Mouse (Mus musculus): ENCODE results near the gene Esrra. TPM values are rescaled to one million over a fixed set of nuclear protein-coding genes. Genes with fewer than 3 reads are reported as not detected.

Gene Esrra
- polyA plus RNA-seq, 1 experiment from 2014 or later: 3.1 TPM

GRCm38 (mm10) chr19:6869355-6869754 is 52.3 kb downstream of the Esrra start:
- DNase-seq (peak; percentile 74), ATAC-seq (ENCODE audit: insufficient read depth) (peak; percentile 69; the same call in 1 of the 2 replicates)

DNA sequence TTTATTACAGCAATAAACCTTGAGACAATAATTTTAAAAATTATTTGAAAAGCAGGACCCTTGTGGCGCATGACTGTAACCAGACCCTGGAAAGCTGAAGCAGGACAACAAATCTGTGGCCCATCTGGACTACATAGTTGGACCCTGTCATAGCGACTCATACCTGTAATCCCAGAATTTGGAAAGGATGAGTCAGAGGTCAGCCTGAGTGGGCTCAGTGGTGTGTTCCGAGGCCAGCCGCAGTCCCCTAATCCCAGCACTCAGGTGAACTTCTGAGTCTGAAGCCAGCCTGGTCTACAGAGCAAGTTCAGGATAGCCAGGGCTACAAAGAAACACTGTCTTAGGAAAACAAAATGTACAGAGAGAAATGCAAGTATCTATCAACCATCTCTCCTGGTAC is 60.2 kb downstream of the Esrra start:
- H3K9me3 ChIP-seq (ENCODE audit: low read depth, low read length): no peaks in the 10 kb centered on the region
- no peaks in the 10 kb centered on the region for H3K4me1 ChIP-seq (ENCODE audit: insufficient read depth)
- H3K4me3 ChIP-seq (ENCODE audit: low read depth, low read length): no peak overlapping the region
- ATAC-seq (ENCODE audit: insufficient read depth) (no peak), DNase-seq (no peak)
- WGBS: 89% methylated on average over 4 of the region's 4 CpGs
- no peak for TF ChIP-seq CTCF (IDR thresholded peaks at IDR 0.05; ENCODE audit: low read depth)
- no peak overlapping the region for H3K9ac ChIP-seq
- H3K4me2 ChIP-seq: no peak overlapping the region
- H3K27ac ChIP-seq (ENCODE audit: low read depth): no peak overlapping the region
- no peaks in the 10 kb centered on the region for H3K36me3 ChIP-seq (ENCODE audit: insufficient read depth)
- H3K27me3 ChIP-seq (ENCODE audit: insufficient read depth, low read length): no peaks in the 10 kb centered on the region

More at GRCm38 (mm10) chr19:6869355-6869754, 52.3 kb downstream of the Esrra start:
- Histone ChIP-seq H3K36me3 (ENCODE audit: insufficient read depth) (no peaks in the 10 kb centered on the region), H3K9me3 (ENCODE audit: low read depth, low read length) (no peaks in the 10 kb centered on the region), H3K9ac (0 out of 2 replicates have a peak overlapping the region, but pooled peaks have one; percentile 4), H3K27me3 (ENCODE audit: insufficient read depth, low read length) (no peaks in the 10 kb centered on the region), H3K4me2 (peak overlapping the region; percentile 49), H3K27ac (ENCODE audit: low read depth) (no peak overlapping the region), H3K4me1 (ENCODE audit: insufficient read depth) (no peaks in the 10 kb centered on the region), H3K4me3 (ENCODE audit: low read depth, low read length) (0 out of 2 replicates have a peak overlapping the region, but pooled peaks have one; percentile 3)
- WGBS: under 1% methylated on average over 5 of the region's 5 CpGs
- TF ChIP-seq CTCF (IDR thresholded peaks at IDR 0.05; ENCODE audit: low read depth): no peak

Small RNA genes within 50 kb of the gene (microRNA-seq; reads per million reads assigned to microRNA genes)
- gene Mir6990 (ENCODE audit: borderline number of aligned reads): not detected

Other genes with a start within 250 kb of the Esrra start
- gene Rps6ka4, start 81.2 kb downstream of the Esrra start, polyA plus RNA-seq (2014; fragmentation: Nextera tagmentation; extraction: Ambion mirVana): 28.6 and 29.8 TPM in 2 replicates
- 1.0 and 1.5 TPM in 2 replicates for gene Ccdc88b, start 63.6 kb downstream of the Esrra start, polyA plus RNA-seq (2014; fragmentation: Nextera tagmentation; extraction: Ambion mirVana)
- 151 and 155 TPM in 2 replicates for gene Trmt112, start 12.1 kb downstream of the Esrra start, polyA plus RNA-seq (2014; fragmentation: Nextera tagmentation; extraction: Ambion mirVana)
- gene Prdx5, start 11.7 kb downstream of the Esrra start, polyA plus RNA-seq (2014; fragmentation: Nextera tagmentation; extraction: Ambion mirVana): 151 and 153 TPM in 2 replicates
- 2.2 and 2.3 TPM in 2 replicates for gene Catsperz, start 3.6 kb upstream of the Esrra start, polyA plus RNA-seq (2014; fragmentation: Nextera tagmentation; extraction: Ambion mirVana)
- gene Kcnk4, start 12.7 kb upstream of the Esrra start, polyA plus RNA-seq (2014; fragmentation: Nextera tagmentation; extraction: Ambion mirVana): 0.17 and 0.38 TPM in 2 replicates
- 61.0 and 65.0 TPM in 2 replicates for gene Bad, start 20.0 kb upstream of the Esrra start, polyA plus RNA-seq (2014; fragmentation: Nextera tagmentation; extraction: Ambion mirVana)
- 21.8 and 23.5 TPM in 2 replicates for gene Gpr137, start 20.7 kb upstream of the Esrra start, polyA plus RNA-seq (2014; fragmentation: Nextera tagmentation; extraction: Ambion mirVana)
- gene Ppp1r14b, start 53.2 kb upstream of the Esrra start, polyA plus RNA-seq (2014; fragmentation: Nextera tagmentation; extraction: Ambion mirVana): 218 and 224 TPM in 2 replicates
- gene Plcb3, start 54.7 kb upstream of the Esrra start, polyA plus RNA-seq (2014; fragmentation: Nextera tagmentation; extraction: Ambion mirVana): 53.3 and 55.9 TPM in 2 replicates
- 84.4 and 84.8 TPM in 2 replicates for gene Fkbp2, start 58.7 kb upstream of the Esrra start, polyA plus RNA-seq (2014; fragmentation: Nextera tagmentation; extraction: Ambion mirVana)
- gene Vegfb, start 65.8 kb upstream of the Esrra start, polyA plus RNA-seq (2014; fragmentation: Nextera tagmentation; extraction: Ambion mirVana): 42.5 and 44.6 TPM in 2 replicates
- gene Dnajc4, start 70.8 kb upstream of the Esrra start, polyA plus RNA-seq (2014; fragmentation: Nextera tagmentation; extraction: Ambion mirVana): 18.6 and 22.8 TPM in 2 replicates
- gene Nudt22, start 74.3 kb upstream of the Esrra start, polyA plus RNA-seq (2014; fragmentation: Nextera tagmentation; extraction: Ambion mirVana): 20.4 and 20.7 TPM in 2 replicates
- 9.0 and 10.5 TPM in 2 replicates for gene Trpt1, start 74.3 kb upstream of the Esrra start, polyA plus RNA-seq (2014; fragmentation: Nextera tagmentation; extraction: Ambion mirVana)
- 8.6 and 9.1 TPM in 2 replicates for gene Fermt3, start 97.7 kb upstream of the Esrra start, polyA plus RNA-seq (2014; fragmentation: Nextera tagmentation; extraction: Ambion mirVana)
- 250 and 255 TPM in 2 replicates for gene Stip1, start 118.2 kb upstream of the Esrra start, polyA plus RNA-seq (2014; fragmentation: Nextera tagmentation; extraction: Ambion mirVana)
- 11.0 and 11.4 TPM in 2 replicates for gene Macrod1, start 135.0 kb upstream of the Esrra start, polyA plus RNA-seq (2014; fragmentation: Nextera tagmentation; extraction: Ambion mirVana)
- gene Flrt1, start 183.9 kb upstream of the Esrra start, polyA plus RNA-seq (2014; fragmentation: Nextera tagmentation; extraction: Ambion mirVana): 1.4 and 2.0 TPM in 2 replicates